Mouse (Mus musculus) heart, embryonic 11.5 days (tissue): ENCODE data around the gene Dennd1a. TPM values are rescaled to one million over a fixed set of nuclear protein-coding genes. Genes with fewer than 3 reads are reported as not detected.

ENCODE experiments used
- ATAC-seq: fragments of 200-750 bp; cut with Nextera tagmentation; replicated peaks from 2 replicates; pipeline ENCODE4 v1.8.0; 2017; ENCODE audit warnings: moderate library complexity; ENCODE audit not compliant: insufficient number of reproducible peaks, low FRiP score, low TSS enrichment
- H3K27ac ChIP-seq: fragments of 300-500 bp; sonication (generic); 2 replicates; pipeline ENCODE4 v1.5.1; 2014; ENCODE audit warnings: mild to moderate bottlenecking, low read depth, low read length
- H3K27me3 ChIP-seq: fragments of 300-500 bp; sonication (generic); 2 replicates; pipeline ENCODE4 v1.6.1; 2014; ENCODE audit warnings: mild to moderate bottlenecking, low read length, mixed read lengths; ENCODE audit not compliant: control insufficient read depth, insufficient read depth
- H3K36me3 ChIP-seq: fragments of 300-500 bp; sonication (generic); 2 replicates; pipeline ENCODE4 v1.6.1; 2014; ENCODE audit warnings: mild to moderate bottlenecking, low read length, moderate library complexity, mixed read lengths; ENCODE audit not compliant: control insufficient read depth, insufficient read depth
- H3K4me1 ChIP-seq: fragments of 300-500 bp; sonication (generic); 2 replicates; pipeline ENCODE4 v1.6.1; 2014; ENCODE audit warnings: low read length; ENCODE audit not compliant: control insufficient read depth, insufficient read depth
- H3K4me2 ChIP-seq: fragments of 300-500 bp; sonication (generic); 2 replicates; pipeline ENCODE4 v1.6.1; 2014; ENCODE audit warnings: mild to moderate bottlenecking, moderate library complexity
- H3K4me3 ChIP-seq: fragments of 300-500 bp; sonication (generic); 2 replicates; pipeline ENCODE4 v1.5.1; 2014; ENCODE audit warnings: low read depth, low read length
- H3K9ac ChIP-seq: fragments of 300-500 bp; sonication (generic); 2 replicates; pipeline ENCODE4 v1.6.1; 2014; ENCODE audit warnings: mild to moderate bottlenecking, low read depth, low read length, moderate library complexity
- H3K9me3 ChIP-seq: fragments of 300-500 bp; sonication (generic); replicated peaks from 2 replicates; pipeline ENCODE4 v1.6.1; 2016; ENCODE audit warnings: low read length; ENCODE audit not compliant: control insufficient read depth
- WGBS: fragments of 180-500 bp; shearing (Covaris S2); extraction: QIAGEN DNeasy Blood & Tissue Kit; methylation state at CpG from one replicate; pipeline ENCODE4 v1.1.7; 2014; ENCODE audit not compliant: insufficient replicate concordance; 5-methylcytosine and 5-hydroxymethylcytosine counted together
- polyA plus RNA-seq: library from polyadenylated mRNA; unstranded; fragments of >200 nt; fragmentation: Nextera tagmentation; extraction: Ambion mirVana; gene quantifications from 2 replicates; pipeline ENCODE4 v1.2.1, GENCODE M21; 2014

Gene Dennd1a
- polyA plus RNA-seq, 1 experiment from 2014 or later: 9.6 TPM

- H3K4me3 ChIP-seq: no peak overlapping the region
- no peaks in the 10 kb centered on the region for H3K36me3 ChIP-seq
- H3K9ac ChIP-seq: no peak overlapping the region
- H3K27me3 ChIP-seq: no peaks in the 10 kb centered on the region
- no peak overlapping the region for H3K27ac ChIP-seq
- no peak for ATAC-seq
- no peaks in the 10 kb centered on the region for H3K9me3 ChIP-seq
- H3K4me1 ChIP-seq: peaks cover 7% of the 10 kb centered on the region
- no peak overlapping the region for H3K4me2 ChIP-seq
Observed at GRCm38 (mm10) chr2:38093968-38094367, 193.2 kb downstream of the Dennd1a start.

- Histone ChIP-seq H3K27ac (no peak overlapping the region), H3K4me2 (no peak overlapping the region), H3K4me1 (0 out of 2 replicates have a peak, but pooled peaks cover 2% of the 10 kb centered on the region), H3K9ac (no peak overlapping the region), H3K4me3 (no peak overlapping the region), H3K9me3 (no peaks in the 10 kb centered on the region), H3K27me3 (no peaks in the 10 kb centered on the region), H3K36me3 (no peaks in the 10 kb centered on the region)
- ATAC-seq: no peak
- WGBS: 66% methylated on average over 3 of the region's 3 CpGs
Observed at GRCm38 (mm10) chr2:38093242-38093641, 193.9 kb downstream of the Dennd1a start.

DNA sequence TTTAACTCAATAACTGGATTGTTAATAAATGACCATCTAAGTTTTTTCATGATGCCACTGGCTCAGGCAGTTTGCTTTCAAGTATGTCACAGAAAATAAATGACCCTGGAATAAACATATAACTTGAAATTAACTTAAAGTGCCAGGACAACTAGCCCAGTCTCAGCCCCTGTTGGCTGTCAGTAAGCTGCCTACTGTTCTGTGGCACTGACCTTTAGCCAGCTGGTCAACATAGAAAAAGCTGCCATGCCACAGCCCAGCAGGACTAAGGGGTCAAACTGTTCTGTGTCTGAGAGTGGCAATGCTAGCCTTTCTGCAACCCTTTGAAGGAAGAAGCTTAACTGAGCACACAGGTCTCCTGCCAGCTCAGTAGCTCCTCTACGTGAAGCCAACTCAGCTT lies 198.8 kb downstream of the Dennd1a start:
- no peaks in the 10 kb centered on the region for H3K27me3 ChIP-seq
- 0 out of 2 replicates have a peak, but pooled peaks cover 2% of the 10 kb centered on the region for H3K4me1 ChIP-seq
- no peak overlapping the region for H3K27ac ChIP-seq
- H3K36me3 ChIP-seq: no peaks in the 10 kb centered on the region
- no peaks in the 10 kb centered on the region for H3K9me3 ChIP-seq
- ATAC-seq: no peak
- 77% methylated on average over 1 of the region's 1 CpGs for WGBS
- no peak overlapping the region for H3K4me2 ChIP-seq
- H3K4me3 ChIP-seq: no peak overlapping the region
- H3K9ac ChIP-seq: no peak overlapping the region

- WGBS: 20% methylated on average over 2 of the region's 2 CpGs
- no peak overlapping the region for H3K4me3 ChIP-seq
- no peaks in the 10 kb centered on the region for H3K36me3 ChIP-seq
- no peaks in the 10 kb centered on the region for H3K27me3 ChIP-seq
- H3K4me1 ChIP-seq: no peaks in the 10 kb centered on the region
- no peak overlapping the region for H3K4me2 ChIP-seq
- no peak overlapping the region for H3K9ac ChIP-seq
- no peaks in the 10 kb centered on the region for H3K9me3 ChIP-seq
- no peak for ATAC-seq
- no peak overlapping the region for H3K27ac ChIP-seq
Observed at GRCm38 (mm10) chr2:38085058-38085457, 202.1 kb downstream of the Dennd1a start.

DNA sequence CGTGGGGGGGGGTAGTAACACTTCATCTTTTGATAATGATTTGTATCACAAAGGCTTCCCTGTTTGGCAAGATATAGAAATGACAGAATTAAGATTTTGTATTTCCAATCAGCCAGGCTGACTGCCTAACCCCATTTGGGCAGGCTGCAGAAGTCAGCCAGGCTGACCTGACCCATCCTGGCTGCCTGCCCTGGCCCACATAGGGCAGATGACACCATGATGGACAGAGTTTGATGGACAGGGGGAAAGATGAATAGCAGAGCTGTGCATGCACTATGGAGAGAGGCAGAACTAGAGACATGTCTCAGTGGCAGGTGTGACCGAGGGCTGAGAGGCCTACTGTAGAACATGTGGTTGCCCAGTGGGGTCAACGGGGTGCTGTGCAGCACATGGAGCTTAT lies 203.9 kb downstream of the Dennd1a start:
- Histone ChIP-seq H3K4me1 (no peaks in the 10 kb centered on the region), H3K27me3 (no peaks in the 10 kb centered on the region), H3K9me3 (no peaks in the 10 kb centered on the region), H3K4me2 (no peak overlapping the region), H3K36me3 (no peaks in the 10 kb centered on the region), H3K4me3 (no peak overlapping the region), H3K9ac (no peak overlapping the region), H3K27ac (no peak overlapping the region)
- WGBS: 82% methylated on average over 3 of the region's 3 CpGs
- no peak for ATAC-seq

GRCm38 (mm10) chr2:38074495-38074894 lies 212.7 kb downstream of the Dennd1a start:
- 59% methylated on average over 2 of the region's 2 CpGs for WGBS
- H3K9ac ChIP-seq: no peak overlapping the region
- no peak overlapping the region for H3K27ac ChIP-seq

GRCm38 (mm10) chr2:38072061-38072460 lies 215.1 kb downstream of the Dennd1a start:
- H3K9me3 ChIP-seq: no peaks in the 10 kb centered on the region
- peaks cover 8% of the 10 kb centered on the region; the same call in 1 of the 2 replicates for H3K4me1 ChIP-seq
- H3K4me2 ChIP-seq: no peak overlapping the region
- no peak for ATAC-seq
- H3K4me3 ChIP-seq: no peak overlapping the region
- H3K9ac ChIP-seq: no peak overlapping the region
- no peaks in the 10 kb centered on the region for H3K36me3 ChIP-seq
- H3K27me3 ChIP-seq: no peaks in the 10 kb centered on the region
- H3K27ac ChIP-seq: no peak overlapping the region

More at GRCm38 (mm10) chr2:38074495-38074894, 212.7 kb downstream of the Dennd1a start:
- no peaks in the 10 kb centered on the region for H3K4me1 ChIP-seq
- no peaks in the 10 kb centered on the region for H3K27me3 ChIP-seq
- no peak overlapping the region for H3K4me3 ChIP-seq
- no peak overlapping the region for H3K4me2 ChIP-seq
- no peaks in the 10 kb centered on the region for H3K9me3 ChIP-seq
- H3K36me3 ChIP-seq: no peaks in the 10 kb centered on the region
- no peak for ATAC-seq

DNA sequence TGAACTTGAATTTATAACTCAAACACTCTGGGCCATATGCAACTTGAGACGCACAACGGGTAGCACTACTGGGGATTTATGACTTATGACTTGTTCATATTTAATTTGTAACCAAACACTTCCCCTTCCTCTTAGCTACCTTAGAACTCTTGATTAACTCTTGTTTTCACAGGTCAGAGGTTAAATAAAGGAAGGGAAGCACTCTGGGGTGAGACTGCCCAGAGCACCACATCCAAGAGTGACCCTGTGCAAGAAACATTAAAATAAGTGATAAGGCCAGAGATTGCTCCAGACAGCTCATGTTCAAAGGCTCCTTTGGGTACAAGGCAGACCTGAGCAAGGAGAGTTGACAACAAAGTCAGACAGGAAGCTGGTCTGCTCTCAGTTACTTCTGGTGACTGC lies 219.0 kb downstream of the Dennd1a start:
- Histone ChIP-seq H3K27ac (no peak overlapping the region), H3K36me3 (no peaks in the 10 kb centered on the region), H3K9me3 (no peaks in the 10 kb centered on the region), H3K4me1 (peaks cover 8% of the 10 kb centered on the region; the same call in 1 of the 2 replicates), H3K4me2 (no peak overlapping the region), H3K9ac (no peak overlapping the region), H3K4me3 (no peak overlapping the region), H3K27me3 (no peaks in the 10 kb centered on the region)
- ATAC-seq: no peak
- 73% methylated on average over 2 of the region's 2 CpGs for WGBS

DNA sequence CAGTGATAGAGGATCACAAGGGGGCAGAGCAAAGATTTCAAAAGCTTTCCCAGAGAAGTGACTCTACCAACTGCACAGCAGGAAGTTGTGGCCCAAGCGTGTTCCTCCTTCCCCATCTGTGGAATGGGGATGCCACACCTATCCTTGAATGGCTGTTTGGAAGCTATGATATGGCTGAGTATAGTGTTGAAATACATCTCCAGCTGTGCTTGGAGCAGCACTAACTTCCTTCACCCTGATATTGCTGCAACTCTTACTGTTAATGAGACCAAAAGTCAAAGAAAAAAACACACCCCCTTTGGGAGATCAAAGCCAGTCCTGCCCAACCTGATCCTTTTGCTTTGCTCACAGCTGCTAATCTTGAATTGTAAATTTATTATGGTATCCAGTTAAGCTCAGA lies 221.3 kb downstream of the Dennd1a start:
- H3K9me3 ChIP-seq: no peaks in the 10 kb centered on the region
- no peak overlapping the region for H3K27ac ChIP-seq
- no peak overlapping the region for H3K4me2 ChIP-seq
- H3K27me3 ChIP-seq: no peaks in the 10 kb centered on the region
- H3K4me1 ChIP-seq: peaks cover 8% of the 10 kb centered on the region; the same call in 1 of the 2 replicates
- H3K36me3 ChIP-seq: no peaks in the 10 kb centered on the region
- H3K4me3 ChIP-seq: no peak overlapping the region
- no peak for ATAC-seq
- 56% methylated on average over 1 of the region's 1 CpGs for WGBS
- H3K9ac ChIP-seq: no peak overlapping the region
